Mouse (Mus musculus) testis, adult 2 months (tissue): ENCODE results near the gene Rnf4.

Experiments
- CTCF ChIP-seq: fragments of 200-500 bp; IDR thresholded peaks from 2 replicates; pipeline ENCODE4 v1.5.1; 2012; ENCODE audit warnings: low read depth, mild to moderate bottlenecking, inconsistent platforms, low read length, moderate library complexity; ENCODE audit not compliant: control insufficient read depth, insufficient read depth, insufficient replicate concordance
- POLR2A ChIP-seq: fragments of 200-500 bp; IDR thresholded peaks from 2 replicates; pipeline ENCODE4 v1.6.1; 2012; ENCODE audit warnings: low read depth, mild to moderate bottlenecking, inconsistent platforms, low read length, moderate library complexity; ENCODE audit not compliant: control insufficient read depth

- no peak for TF ChIP-seq CTCF
- TF ChIP-seq POLR2A: no peak
Measured at GRCm38 (mm10) chr5:34326875-34327576, 9.1 kb upstream of the Rnf4 start.
